Mouse (Mus musculus): ENCODE results near the gene Pam.

DNA sequence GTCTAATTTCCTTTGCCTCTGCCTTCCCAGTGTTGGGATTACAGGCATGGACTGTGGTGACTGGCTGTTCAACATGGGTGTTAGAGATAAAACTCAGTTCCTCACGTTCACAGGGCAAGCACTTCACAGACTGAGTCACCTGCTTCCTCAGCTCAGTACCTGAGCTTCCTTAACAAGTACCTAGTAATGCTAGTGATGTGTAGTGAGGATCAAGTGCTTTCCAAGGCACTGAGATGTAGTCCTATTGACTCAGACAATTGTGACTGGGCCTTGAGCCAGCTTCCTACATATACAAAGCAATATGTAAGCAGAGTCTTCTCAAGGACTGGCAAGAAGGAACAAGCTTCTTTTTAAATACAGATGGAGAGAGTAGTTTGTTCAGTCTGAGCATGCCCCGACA lies 131.7 kb downstream of the Pam start:
- TF ChIP-seq CTCF (IDR thresholded peaks at IDR 0.05; ENCODE audit: low read depth) (no peak), EP300 (optimal IDR thresholded peaks at IDR 0.05) (no peak)

All from stomach, postnatal 0 days (tissue).